Mouse (Mus musculus) megakaryocyte-erythroid progenitor cell, adult 5-6 weeks (primary cell): ENCODE measurements around the gene Trim26. TPM values are rescaled to one million over a fixed set of nuclear protein-coding genes. Genes with fewer than 3 reads are reported as not detected.

Experiments
- ATAC-seq: replicated peaks from 2 replicates; pipeline ENCODE4 v1.8.0; 2016; ENCODE audit warnings: mild to moderate bottlenecking, inconsistent platforms; ENCODE audit not compliant: severe bottlenecking, poor library complexity, low FRiP score, low TSS enrichment
- total RNA-seq, 2 experiments: library from RNA; stranded (forward) in 1 of 2; stranded (reverse) in 1 of 2; fragments of 200-1000, 215-1000 nt in 1 of 2; fragments of >200 nt in 1 of 2; fragmentation: Nextera tagmentation in 1 of 2; gene quantifications; 2 replicates each; pipeline ENCODE4 v1.2.3; 2014 to 2017

Trim26 gene
- total RNA-seq, 2 experiments from 2014 or later, result 7.7 to 13.0 TPM

- 0 out of 2 replicates have a peak, but pooled peaks have one; percentile 21 for ATAC-seq
Observed at GRCm38 (mm10) chr17:36893387-36893786, 56.5 kb downstream of the Trim26 start.

GRCm38 (mm10) chr17:36896583-36896982, 59.6 kb downstream of the Trim26 start:
- ATAC-seq, result peak; percentile 52; the same call in 1 of the 2 replicates

- no peak for ATAC-seq
Observed at GRCm38 (mm10) chr17:36897065-36897464, 60.1 kb downstream of the Trim26 start.

- ATAC-seq, result no peak
Observed at GRCm38 (mm10) chr17:36897552-36898205, 60.7 kb downstream of the Trim26 start, which contains the start of gene Trim31. Gene Trim31, plus strand, starts transcription at chr17:36898118.

- peak; percentile 52; the same call in 1 of the 2 replicates for ATAC-seq
Observed at GRCm38 (mm10) chr17:36899376-36899775, 62.4 kb downstream of the Trim26 start.

GRCm38 (mm10) chr17:36900001-36900400, 63.1 kb downstream of the Trim26 start:
- ATAC-seq, result no peak

- no peak for ATAC-seq
Observed at GRCm38 (mm10) chr17:36900691-36901090, 63.8 kb downstream of the Trim26 start.

- no peak for ATAC-seq
Observed at GRCm38 (mm10) chr17:36903651-36904050, 66.7 kb downstream of the Trim26 start.

GRCm38 (mm10) chr17:36908235-36908634, 71.3 kb downstream of the Trim26 start:
- no peak for ATAC-seq

Other genes with a start within 250 kb of the Trim26 start
- gene H2-M9, start 194.5 kb upstream of the Trim26 start, total RNA-seq (2014; fragmentation: Nextera tagmentation), result not detected in 2 replicates
- not detected in 2 replicates for gene H2-M9, start 194.5 kb upstream of the Trim26 start, total RNA-seq (2017)
- gene H2-M1, start 164.9 kb upstream of the Trim26 start, total RNA-seq (2014; fragmentation: Nextera tagmentation), result not detected in 2 replicates
- not detected in 2 replicates for gene H2-M1, start 164.9 kb upstream of the Trim26 start, total RNA-seq (2017)
- gene H2-M10.5, start 64.2 kb upstream of the Trim26 start, total RNA-seq (2014; fragmentation: Nextera tagmentation), result not detected in 2 replicates
- not detected in 2 replicates for gene H2-M10.5, start 64.2 kb upstream of the Trim26 start, total RNA-seq (2017)
- gene H2-M10.6, start 25.0 kb upstream of the Trim26 start, total RNA-seq (2014; fragmentation: Nextera tagmentation), result not detected in 2 replicates
- not detected in 2 replicates for gene H2-M10.6, start 25.0 kb upstream of the Trim26 start, total RNA-seq (2017)
- gene Trim15, start 30.1 kb downstream of the Trim26 start, total RNA-seq (2014; fragmentation: Nextera tagmentation), result not detected in 2 replicates
- gene Trim15, start 30.1 kb downstream of the Trim26 start, total RNA-seq (2017), result not detected in 2 replicates
- gene Trim10, start 32.4 kb downstream of the Trim26 start, total RNA-seq (2014; fragmentation: Nextera tagmentation), result 7.5 and 9.6 TPM in 2 replicates
- gene Trim10, start 32.4 kb downstream of the Trim26 start, total RNA-seq (2017), result 13.8 and 24.1 TPM in 2 replicates
- not detected in 2 replicates for gene Trim40, start 53.0 kb downstream of the Trim26 start, total RNA-seq (2014; fragmentation: Nextera tagmentation)
- not detected in 2 replicates for gene Trim40, start 53.0 kb downstream of the Trim26 start, total RNA-seq (2017)
- not detected in 2 replicates for gene Trim31, start 61.0 kb downstream of the Trim26 start, total RNA-seq (2014; fragmentation: Nextera tagmentation)
- not detected in 2 replicates for gene Trim31, start 61.0 kb downstream of the Trim26 start, total RNA-seq (2017)
- not detected in 2 replicates for gene Rnf39, start 105.8 kb downstream of the Trim26 start, total RNA-seq (2014; fragmentation: Nextera tagmentation)
- not detected in 2 replicates for gene Rnf39, start 105.8 kb downstream of the Trim26 start, total RNA-seq (2017)
- gene Ppp1r11, start 114.6 kb downstream of the Trim26 start, total RNA-seq (2014; fragmentation: Nextera tagmentation), result 61.5 and 88.0 TPM in 2 replicates
- 53.8 and 72.8 TPM in 2 replicates for gene Ppp1r11, start 114.6 kb downstream of the Trim26 start, total RNA-seq (2017)
- 47.7 and 94.1 TPM in 2 replicates for gene Znrd1, start 121.4 kb downstream of the Trim26 start, total RNA-seq (2014; fragmentation: Nextera tagmentation)
- gene Znrd1, start 121.4 kb downstream of the Trim26 start, total RNA-seq (2017), result 17.7 and 35.3 TPM in 2 replicates
- 1.4 and 13.1 TPM in 2 replicates for gene Znrd1as, start 121.5 kb downstream of the Trim26 start, total RNA-seq (2014; fragmentation: Nextera tagmentation)
- 11.4 and 23.7 TPM in 2 replicates for gene Znrd1as, start 121.5 kb downstream of the Trim26 start, total RNA-seq (2017)
- gene 2410137M14Rik, start 144.1 kb downstream of the Trim26 start, total RNA-seq (2014; fragmentation: Nextera tagmentation), result not detected in 2 replicates
- not detected in 2 replicates for gene 2410137M14Rik, start 144.1 kb downstream of the Trim26 start, total RNA-seq (2017)
- gene H2-M5, start 152.4 kb downstream of the Trim26 start, total RNA-seq (2014; fragmentation: Nextera tagmentation), result not detected in 2 replicates
- not detected in 2 replicates for gene H2-M5, start 152.4 kb downstream of the Trim26 start, total RNA-seq (2017)
- gene Zfp57, start 164.0 kb downstream of the Trim26 start, total RNA-seq (2014; fragmentation: Nextera tagmentation), result 0.87 TPM in 1 of 2 replicates, not detected in the other
- 0.08 TPM in 1 of 2 replicates, not detected in the other for gene Zfp57, start 164.0 kb downstream of the Trim26 start, total RNA-seq (2017)
- not detected in 2 replicates for gene Mog, start 186.3 kb downstream of the Trim26 start, total RNA-seq (2014; fragmentation: Nextera tagmentation)
- gene Mog, start 186.3 kb downstream of the Trim26 start, total RNA-seq (2017), result not detected in 2 replicates
- gene Gabbr1, start 208.8 kb downstream of the Trim26 start, total RNA-seq (2014; fragmentation: Nextera tagmentation), result 9.1 and 11.1 TPM in 2 replicates
- gene Gabbr1, start 208.8 kb downstream of the Trim26 start, total RNA-seq (2017), result 0.91 and 0.99 TPM in 2 replicates